Mouse (Mus musculus): ENCODE data around the gene Tkfc.
A peak's percentile ranks its signal among the peaks of the same experiment; 100 is the strongest.

The Tkfc gene

GRCm38 (mm10) chr19:10605293-10605900 lies at the start of gene Tkfc, which contains the start of gene Ddb1:
Gene Tkfc (minus strand): TSS chr19:10605654.
Gene Ddb1 (plus strand): TSS chr19:10605327.
- peak; percentile 99 for DNase-seq (ENCODE audit: low read depth, low spot score)

- no peak for DNase-seq (ENCODE audit: low read depth, low spot score)
These were observed 42.7 kb upstream of the Tkfc start for GRCm38 (mm10) chr19:10648156-10648555.

GRCm38 (mm10) chr19:10645616-10646015 lies 40.2 kb upstream of the Tkfc start:
- DNase-seq (ENCODE audit: low read depth, low spot score): no peak

GRCm38 (mm10) chr19:10640589-10641378 lies 35.3 kb upstream of the Tkfc start:
- DNase-seq (ENCODE audit: low read depth, low spot score): no peak

GRCm38 (mm10) chr19:10640080-10640479 lies 34.6 kb upstream of the Tkfc start:
- no peak for DNase-seq (ENCODE audit: low read depth, low spot score)

GRCm38 (mm10) chr19:10637840-10638239 lies 32.4 kb upstream of the Tkfc start:
- DNase-seq (ENCODE audit: low read depth, low spot score): no peak

- DNase-seq (ENCODE audit: low read depth, low spot score): peak; percentile 65
These were observed 29.4 kb upstream of the Tkfc start for GRCm38 (mm10) chr19:10634872-10635318.

- peak; percentile 38 for DNase-seq (ENCODE audit: low read depth, low spot score)
These were observed 28.8 kb upstream of the Tkfc start, which contains the start of gene Vwce for GRCm38 (mm10) chr19:10634106-10634871. Gene Vwce (plus strand): TSS chr19:10634213.

- DNase-seq (ENCODE audit: low read depth, low spot score): no peak
These were observed 3.3 kb upstream of the Tkfc start for GRCm38 (mm10) chr19:10608573-10609240.

GRCm38 (mm10) chr19:10605901-10606622 lies 608 bp upstream of the Tkfc start:
- peak; percentile 77 for DNase-seq (ENCODE audit: low read depth, low spot score)

GRCm38 (mm10) chr19:10604534-10604933 lies 920 bp downstream of the Tkfc start:
- DNase-seq (ENCODE audit: low read depth, low spot score): no peak

- peak; percentile 19 for DNase-seq (ENCODE audit: low read depth, low spot score)
These were observed 1.6 kb downstream of the Tkfc start for GRCm38 (mm10) chr19:10603660-10604523.

GRCm38 (mm10) chr19:10602787-10603186 lies 2.7 kb downstream of the Tkfc start:
- peak; percentile 91 for DNase-seq (ENCODE audit: low read depth, low spot score)

GRCm38 (mm10) chr19:10602247-10602769 lies 3.1 kb downstream of the Tkfc start:
- no peak for DNase-seq (ENCODE audit: low read depth, low spot score)

GRCm38 (mm10) chr19:10599648-10600047 lies 5.8 kb downstream of the Tkfc start:
- no peak for DNase-seq (ENCODE audit: low read depth, low spot score)

GRCm38 (mm10) chr19:10598188-10598587 lies 7.3 kb downstream of the Tkfc start:
- peak; percentile 69 for DNase-seq (ENCODE audit: low read depth, low spot score)

GRCm38 (mm10) chr19:10591659-10592377 lies 13.6 kb downstream of the Tkfc start:
- DNase-seq (ENCODE audit: low read depth, low spot score): no peak

GRCm38 (mm10) chr19:10590301-10590700 lies 15.2 kb downstream of the Tkfc start:
- no peak for DNase-seq (ENCODE audit: low read depth, low spot score)

All from R1 (cell line).